Mouse (Mus musculus) heart, embryonic 11.5 days (tissue): Measurements from ENCODE around the gene Arhgap10. TPM values are rescaled to one million over a fixed set of nuclear protein-coding genes. Genes with fewer than 3 reads are reported as not detected.
A peak's percentile ranks its signal among the peaks of the same experiment; 100 is the strongest.

ENCODE experiments used
- ATAC-seq: fragments of 200-750 bp; cut with Nextera tagmentation; replicated peaks from 2 replicates; pipeline ENCODE4 v1.8.0; 2017; ENCODE audit warnings: moderate library complexity; ENCODE audit not compliant: insufficient number of reproducible peaks, low FRiP score, low TSS enrichment
- H3K27ac ChIP-seq: fragments of 300-500 bp; sonication (generic); 2 replicates; pipeline ENCODE4 v1.5.1; 2014; ENCODE audit warnings: mild to moderate bottlenecking, low read depth, low read length
- H3K27me3 ChIP-seq: fragments of 300-500 bp; sonication (generic); 2 replicates; pipeline ENCODE4 v1.6.1; 2014; ENCODE audit warnings: mild to moderate bottlenecking, low read length, mixed read lengths; ENCODE audit not compliant: control insufficient read depth, insufficient read depth
- H3K36me3 ChIP-seq: fragments of 300-500 bp; sonication (generic); 2 replicates; pipeline ENCODE4 v1.6.1; 2014; ENCODE audit warnings: mild to moderate bottlenecking, low read length, moderate library complexity, mixed read lengths; ENCODE audit not compliant: control insufficient read depth, insufficient read depth
- H3K4me1 ChIP-seq: fragments of 300-500 bp; sonication (generic); 2 replicates; pipeline ENCODE4 v1.6.1; 2014; ENCODE audit warnings: low read length; ENCODE audit not compliant: control insufficient read depth, insufficient read depth
- H3K4me2 ChIP-seq: fragments of 300-500 bp; sonication (generic); 2 replicates; pipeline ENCODE4 v1.6.1; 2014; ENCODE audit warnings: mild to moderate bottlenecking, moderate library complexity
- H3K4me3 ChIP-seq: fragments of 300-500 bp; sonication (generic); 2 replicates; pipeline ENCODE4 v1.5.1; 2014; ENCODE audit warnings: low read depth, low read length
- H3K9ac ChIP-seq: fragments of 300-500 bp; sonication (generic); 2 replicates; pipeline ENCODE4 v1.6.1; 2014; ENCODE audit warnings: mild to moderate bottlenecking, low read depth, low read length, moderate library complexity
- H3K9me3 ChIP-seq: fragments of 300-500 bp; sonication (generic); replicated peaks from 2 replicates; pipeline ENCODE4 v1.6.1; 2016; ENCODE audit warnings: low read length; ENCODE audit not compliant: control insufficient read depth
- WGBS: fragments of 180-500 bp; shearing (Covaris S2); extraction: QIAGEN DNeasy Blood & Tissue Kit; methylation state at CpG from one replicate; pipeline ENCODE4 v1.1.7; 2014; ENCODE audit not compliant: insufficient replicate concordance; 5-methylcytosine and 5-hydroxymethylcytosine counted together
- polyA plus RNA-seq: library from polyadenylated mRNA; unstranded; fragments of >200 nt; fragmentation: Nextera tagmentation; extraction: Ambion mirVana; gene quantifications from 2 replicates; pipeline ENCODE4 v1.2.1, GENCODE M21; 2014

Gene Arhgap10
- polyA plus RNA-seq, 1 experiment from 2014 or later: 23.2 TPM

- H3K4me1 ChIP-seq: peaks cover 71% of the 10 kb centered on the region
- ATAC-seq: no peak
- no peak overlapping the region for H3K9ac ChIP-seq
- H3K9me3 ChIP-seq: no peaks in the 10 kb centered on the region
- H3K4me2 ChIP-seq: no peak overlapping the region
- 70% methylated on average over 2 of the region's 2 CpGs for WGBS
- H3K36me3 ChIP-seq: no peaks in the 10 kb centered on the region
- H3K27ac ChIP-seq: no peak overlapping the region
- no peaks in the 10 kb centered on the region for H3K27me3 ChIP-seq
- no peak overlapping the region for H3K4me3 ChIP-seq
These were observed 31.0 kb downstream of the Arhgap10 start for GRCm38 (mm10) chr8:77486749-77487148.

- Histone ChIP-seq H3K4me3 (no peak overlapping the region), H3K27me3 (no peaks in the 10 kb centered on the region), H3K9ac (no peak overlapping the region), H3K4me1 (peaks cover 65% of the 10 kb centered on the region), H3K27ac (no peak overlapping the region), H3K4me2 (no peak overlapping the region), H3K9me3 (no peaks in the 10 kb centered on the region), H3K36me3 (no peaks in the 10 kb centered on the region)
- ATAC-seq: no peak
- 77% methylated on average over 5 of the region's 5 CpGs for WGBS
These were observed 32.9 kb downstream of the Arhgap10 start for GRCm38 (mm10) chr8:77484817-77485216.

- Histone ChIP-seq H3K9me3 (no peaks in the 10 kb centered on the region), H3K4me3 (no peak overlapping the region), H3K4me2 (no peak overlapping the region), H3K9ac (no peak overlapping the region), H3K36me3 (no peaks in the 10 kb centered on the region), H3K27me3 (no peaks in the 10 kb centered on the region), H3K4me1 (peaks cover 64% of the 10 kb centered on the region), H3K27ac (no peak overlapping the region)
- no peak for ATAC-seq
- whole genome bisulfite sequencing: 69% methylated on average over 7 of the region's 7 CpGs
These were observed 33.5 kb downstream of the Arhgap10 start for GRCm38 (mm10) chr8:77484266-77484665.

- Histone ChIP-seq H3K27ac (0 out of 2 replicates have a peak overlapping the region, but pooled peaks have one; percentile 6), H3K4me2 (no peak overlapping the region), H3K27me3 (no peaks in the 10 kb centered on the region), H3K4me3 (no peak overlapping the region), H3K4me1 (peaks cover 65% of the 10 kb centered on the region), H3K9ac (peak overlapping the region; percentile 34; the same call in 1 of the 2 replicates), H3K36me3 (no peaks in the 10 kb centered on the region), H3K9me3 (no peaks in the 10 kb centered on the region)
- WGBS: 48% methylated on average over 4 of the region's 4 CpGs
- no peak for ATAC-seq
These were observed 34.1 kb downstream of the Arhgap10 start for GRCm38 (mm10) chr8:77483676-77484075.

- ATAC-seq: no peak
- Histone ChIP-seq H3K36me3 (no peaks in the 10 kb centered on the region), H3K9ac (no peak overlapping the region), H3K4me3 (no peak overlapping the region), H3K4me1 (peaks cover 61% of the 10 kb centered on the region), H3K9me3 (no peaks in the 10 kb centered on the region), H3K27me3 (no peaks in the 10 kb centered on the region), H3K4me2 (no peak overlapping the region; the same call in 1 of the 2 replicates), H3K27ac (peak overlapping the region; percentile 64)
- 37% methylated on average over 6 of the region's 6 CpGs for WGBS
These were observed 36.0 kb downstream of the Arhgap10 start for GRCm38 (mm10) chr8:77481791-77482190.

GRCm38 (mm10) chr8:77479995-77480394, 37.8 kb downstream of the Arhgap10 start:
- Histone ChIP-seq H3K4me3 (no peak overlapping the region), H3K27me3 (no peaks in the 10 kb centered on the region), H3K4me2 (no peak overlapping the region), H3K9me3 (no peaks in the 10 kb centered on the region), H3K4me1 (peaks cover 54% of the 10 kb centered on the region), H3K9ac (no peak overlapping the region), H3K27ac (no peak overlapping the region), H3K36me3 (no peaks in the 10 kb centered on the region)
- 65% methylated on average over 9 of the region's 9 CpGs for WGBS
- ATAC-seq: no peak

- 23% methylated on average over 2 of the region's 2 CpGs for WGBS
- Histone ChIP-seq H3K9me3 (no peaks in the 10 kb centered on the region), H3K9ac (no peak overlapping the region), H3K4me1 (peaks cover 46% of the 10 kb centered on the region), H3K4me3 (no peak overlapping the region), H3K36me3 (no peaks in the 10 kb centered on the region), H3K27ac (peak overlapping the region; percentile 67), H3K4me2 (no peak overlapping the region; the same call in 1 of the 2 replicates), H3K27me3 (no peaks in the 10 kb centered on the region)
- peak; percentile 56; the same call in 1 of the 2 replicates for ATAC-seq
These were observed 38.9 kb downstream of the Arhgap10 start for GRCm38 (mm10) chr8:77478913-77479273.

GRCm38 (mm10) chr8:77478155-77478912, 39.4 kb downstream of the Arhgap10 start:
- Histone ChIP-seq H3K4me1 (peaks cover 44% of the 10 kb centered on the region), H3K9me3 (no peaks in the 10 kb centered on the region), H3K27me3 (no peaks in the 10 kb centered on the region), H3K9ac (no peak overlapping the region; the same call in 1 of the 2 replicates), H3K36me3 (no peaks in the 10 kb centered on the region), H3K4me3 (no peak overlapping the region), H3K4me2 (no peak overlapping the region; the same call in 1 of the 2 replicates), H3K27ac (peak overlapping the region; percentile 67)
- ATAC-seq: peak; percentile 45
- WGBS: 51% methylated on average over 12 of the region's 12 CpGs

- Histone ChIP-seq H3K4me2 (no peak overlapping the region; the same call in 1 of the 2 replicates), H3K27me3 (no peaks in the 10 kb centered on the region), H3K27ac (peak overlapping the region; percentile 67; the same call in 1 of the 2 replicates), H3K36me3 (no peaks in the 10 kb centered on the region), H3K4me1 (peaks cover 42% of the 10 kb centered on the region), H3K9ac (peak overlapping the region; percentile 40; the same call in 1 of the 2 replicates), H3K4me3 (no peak overlapping the region), H3K9me3 (no peaks in the 10 kb centered on the region)
- no peak for ATAC-seq
- WGBS: 39% methylated on average over 12 of the region's 12 CpGs
These were observed 40.1 kb downstream of the Arhgap10 start for GRCm38 (mm10) chr8:77477684-77478083.
